Mouse (Mus musculus) cerebellum, adult 11 months (tissue): ENCODE measurements around the gene Epha6.

Experiments used
- DNase-seq: peaks from one replicate; pipeline ENCODE4 v3.0.0; 2022

The Epha6 gene

DNA sequence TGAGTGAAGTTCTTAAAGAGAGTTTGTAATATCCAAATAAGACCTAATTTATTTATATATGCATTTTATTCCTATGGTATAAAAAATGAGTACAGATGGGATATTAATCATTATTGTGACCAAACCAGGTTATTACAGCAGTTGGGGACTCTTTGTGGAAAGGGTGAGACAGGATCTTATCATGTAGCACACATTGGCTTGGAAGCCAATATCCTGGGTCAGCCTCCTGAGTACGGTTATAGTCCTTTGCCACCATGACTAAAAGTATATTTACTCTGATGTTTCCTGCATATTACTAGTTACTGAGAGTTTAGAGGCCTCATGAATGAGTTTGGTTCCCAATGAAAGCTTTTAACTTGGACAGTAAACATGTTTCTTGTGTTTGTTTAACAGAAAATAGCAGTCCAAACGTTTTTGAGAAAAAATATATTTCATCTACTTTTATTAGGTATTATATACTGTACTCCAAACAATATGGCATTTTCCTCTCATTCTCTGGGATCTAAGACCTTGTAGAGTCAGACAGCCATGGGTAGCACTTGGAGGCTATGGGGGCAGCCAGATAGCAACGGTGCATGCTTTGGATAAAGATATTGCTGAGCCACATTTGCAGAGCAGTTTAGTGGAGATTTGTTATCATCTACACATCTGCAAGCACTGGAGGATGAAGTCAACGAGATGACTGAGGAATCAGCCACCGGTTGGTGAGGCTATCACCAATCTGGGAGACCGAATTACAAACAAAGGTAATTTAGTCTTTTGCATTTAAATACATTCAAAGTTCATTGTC lies 340.4 kb downstream of the Epha6 start:
- no peak for DNase-seq

DNA sequence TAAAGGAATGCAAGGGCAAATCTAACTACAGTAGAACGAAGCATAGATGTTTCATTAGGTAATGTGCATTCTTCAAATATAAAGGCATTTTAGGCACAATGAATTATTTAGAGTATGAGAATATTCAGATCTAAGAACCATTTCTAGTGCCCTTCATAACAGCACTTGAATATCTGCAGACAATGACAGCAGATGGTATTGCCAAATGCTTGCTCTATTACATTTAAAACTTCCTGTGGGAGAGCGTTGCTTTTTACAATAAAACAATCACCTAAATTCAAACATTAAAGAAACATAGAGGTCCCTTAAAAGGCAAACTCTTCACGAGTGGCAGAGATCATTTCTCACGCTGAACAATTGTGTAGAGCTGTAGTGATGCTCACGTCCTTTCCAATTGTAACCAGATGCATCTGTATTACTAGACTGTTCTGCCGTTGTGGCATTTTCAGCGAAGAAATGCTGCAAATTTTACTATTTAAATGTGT lies 347.1 kb downstream of the Epha6 start:
- DNase-seq = no peak

DNA sequence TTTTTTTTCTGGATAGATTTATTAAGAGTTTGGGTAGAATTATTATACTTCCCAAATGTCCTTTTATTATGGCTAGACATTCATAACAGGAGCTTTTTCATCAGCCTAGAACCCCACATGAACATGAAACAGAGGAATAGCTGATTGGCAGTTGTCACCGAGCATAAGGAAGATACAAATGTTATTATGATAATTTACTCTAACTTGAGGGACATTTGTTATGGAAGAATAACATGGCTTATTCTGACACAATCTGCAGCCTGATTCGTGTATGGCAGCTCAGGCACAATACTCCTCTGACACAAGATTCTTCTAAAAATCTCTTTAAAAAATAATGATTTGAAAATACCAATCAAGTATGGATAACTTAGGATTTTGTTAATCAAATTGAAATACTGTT lies 347.7 kb downstream of the Epha6 start:
- no peak for DNase-seq

GRCm38 (mm10) chr16:60257044-60257443 lies 348.3 kb downstream of the Epha6 start:
- DNase-seq = no peak

GRCm38 (mm10) chr16:60239356-60240190 lies 365.8 kb downstream of the Epha6 start:
- DNase-seq = no peak

DNA sequence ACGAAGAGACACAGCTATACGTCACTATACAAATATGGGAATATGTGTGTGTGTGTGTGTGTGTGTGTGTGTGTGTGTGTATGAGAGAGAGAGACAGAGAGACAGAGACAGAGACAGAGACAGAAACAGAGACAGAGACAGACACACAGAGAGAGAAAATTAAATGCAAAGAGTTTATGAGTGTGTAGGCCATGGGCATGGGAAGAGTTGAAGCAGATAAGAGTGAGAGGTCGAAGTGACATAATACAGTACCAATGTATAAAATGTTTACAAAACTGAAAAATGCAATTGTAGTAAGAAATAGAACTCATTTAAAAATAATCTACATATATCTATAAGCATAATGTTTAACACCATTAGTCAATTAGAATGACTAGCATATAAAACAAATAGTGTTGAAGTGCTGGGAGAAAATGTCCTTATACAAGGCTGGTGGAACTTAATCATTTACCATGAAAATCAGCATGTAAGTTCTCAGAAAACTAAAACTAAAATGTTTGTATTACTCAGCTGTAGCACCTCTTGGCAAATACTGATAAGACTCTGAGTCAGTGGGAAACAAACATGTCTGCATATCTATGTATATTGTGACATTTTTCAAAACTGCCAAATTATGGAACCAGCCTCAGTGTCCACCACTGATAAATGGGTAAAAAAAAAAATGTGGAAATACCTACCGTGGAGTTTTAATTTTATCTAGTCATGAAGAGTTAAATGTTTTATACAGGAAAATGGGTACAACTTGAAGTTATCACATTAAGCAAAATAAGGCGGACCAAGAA lies 371.2 kb downstream of the Epha6 start:
- no peak for DNase-seq

DNA sequence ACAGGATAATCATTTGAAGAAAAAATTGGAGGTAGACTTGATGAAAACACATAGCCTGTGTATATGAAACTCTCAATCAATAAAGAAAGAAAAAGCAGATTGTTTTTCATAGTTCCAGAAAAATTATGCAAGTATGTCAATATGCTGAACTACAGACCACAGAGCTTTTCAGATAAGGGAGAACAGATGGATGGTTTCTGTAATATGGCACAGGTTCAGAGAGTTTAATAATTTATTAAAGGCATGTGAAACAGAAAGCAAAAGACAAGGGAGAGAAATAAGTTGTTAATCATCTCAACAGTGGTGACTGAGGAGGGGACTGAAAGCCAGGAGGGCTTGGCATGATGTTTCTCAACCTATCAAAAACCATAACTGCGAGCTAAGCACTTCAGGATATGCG lies 372.3 kb downstream of the Epha6 start:
- no peak for DNase-seq

- no peak for DNase-seq
Measured at GRCm38 (mm10) chr16:60209151-60209550, 396.2 kb downstream of the Epha6 start.

- DNase-seq = no peak
Measured at GRCm38 (mm10) chr16:60175580-60175979, 429.8 kb downstream of the Epha6 start.

DNA sequence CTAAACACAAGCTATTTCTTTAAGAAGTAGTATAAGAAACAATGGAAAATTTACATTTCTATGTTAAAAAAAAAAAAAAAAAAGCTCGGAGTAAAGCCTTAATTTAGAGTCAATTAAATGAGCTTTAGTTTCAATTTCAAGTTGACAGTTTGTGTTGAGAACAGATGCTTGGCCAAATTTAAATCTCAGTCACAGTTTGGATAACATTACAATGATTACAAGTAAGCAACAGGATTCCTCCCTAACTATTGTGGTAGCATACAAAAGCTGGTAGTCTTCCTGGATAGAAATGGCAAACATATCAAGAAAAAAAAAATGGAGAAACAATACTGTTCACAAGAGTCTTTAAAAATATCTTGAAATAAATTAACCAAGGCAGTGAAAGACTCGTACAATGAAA lies 452.9 kb downstream of the Epha6 start:
- DNase-seq = no peak

GRCm38 (mm10) chr16:60144370-60144769 lies 461.0 kb downstream of the Epha6 start:
- DNase-seq = no peak

DNA sequence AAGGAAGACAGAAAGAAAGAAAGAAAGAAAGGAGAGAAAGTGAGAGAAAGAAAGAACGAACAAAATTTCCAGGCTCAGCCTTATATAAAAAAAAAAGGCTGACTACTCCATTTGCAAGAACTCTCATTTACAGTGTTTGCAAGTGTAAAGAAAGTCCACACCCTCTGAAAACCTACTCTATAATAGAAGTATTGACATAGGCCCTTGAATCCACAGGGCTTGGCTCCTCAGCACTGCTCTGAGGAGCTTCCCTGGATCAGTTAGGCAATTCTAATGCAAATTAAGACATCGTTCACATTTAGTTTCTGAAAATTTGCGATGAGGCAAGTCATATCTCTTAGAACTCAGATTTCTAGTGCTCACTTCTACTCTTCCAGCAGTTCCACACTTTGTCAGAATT lies 483.9 kb downstream of the Epha6 start:
- DNase-seq = no peak

- peak; percentile 6 for DNase-seq
Measured at GRCm38 (mm10) chr16:60102210-60102609, 503.1 kb downstream of the Epha6 start.

- DNase-seq = no peak
Measured at GRCm38 (mm10) chr16:60095333-60095732, 510.0 kb downstream of the Epha6 start.

DNA sequence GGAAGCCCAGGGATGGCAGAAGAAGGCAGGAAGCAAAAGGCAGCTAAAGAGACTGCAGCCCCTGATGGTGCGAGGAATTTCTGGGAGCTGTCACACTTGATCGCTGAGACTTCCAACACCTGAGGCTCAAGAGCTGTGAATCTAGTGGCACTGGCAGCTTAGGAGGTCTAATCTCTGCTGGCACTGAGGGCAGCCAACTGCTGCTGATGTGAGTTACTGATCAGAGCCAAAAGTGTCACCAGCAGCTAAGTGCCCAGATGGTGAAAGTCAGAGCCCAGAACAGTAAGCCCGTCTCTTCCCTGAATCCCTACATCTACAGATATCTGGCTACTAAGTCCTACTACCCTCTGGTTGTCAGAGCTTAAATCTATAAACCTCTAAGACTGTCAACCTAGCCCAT lies 518.4 kb downstream of the Epha6 start:
- no peak for DNase-seq

DNA sequence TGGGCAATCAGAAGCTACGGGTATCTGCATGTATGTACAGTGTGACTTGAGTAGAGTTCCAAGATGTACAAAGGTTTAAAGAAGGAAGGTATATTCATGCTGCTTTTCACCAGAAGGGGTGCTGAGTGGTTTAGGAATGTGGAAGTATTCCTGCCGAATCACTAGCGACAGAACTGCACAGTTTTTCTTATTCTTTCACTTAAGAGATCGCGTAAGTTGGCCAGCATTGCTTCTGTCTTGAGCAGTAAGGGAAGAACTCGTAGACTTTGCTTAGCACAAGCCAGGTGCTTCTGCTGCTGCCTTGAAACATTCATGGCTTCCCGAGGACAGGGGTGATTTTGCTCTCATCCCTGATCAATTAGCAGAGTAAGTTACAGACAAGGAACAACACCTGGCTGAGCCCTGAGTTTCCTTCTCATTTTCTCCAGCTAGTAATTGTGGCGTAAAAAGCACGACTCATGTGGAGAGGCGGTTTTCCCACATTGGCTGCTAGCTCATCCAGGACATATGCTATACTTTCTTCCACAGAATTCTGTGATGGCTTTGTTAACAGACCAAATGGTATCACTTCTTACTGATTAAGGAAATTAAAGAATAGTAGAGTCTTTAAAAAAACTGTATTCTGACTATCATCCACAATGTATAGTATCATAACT lies 534.7 kb downstream of the Epha6 start:
- no peak for DNase-seq

DNA sequence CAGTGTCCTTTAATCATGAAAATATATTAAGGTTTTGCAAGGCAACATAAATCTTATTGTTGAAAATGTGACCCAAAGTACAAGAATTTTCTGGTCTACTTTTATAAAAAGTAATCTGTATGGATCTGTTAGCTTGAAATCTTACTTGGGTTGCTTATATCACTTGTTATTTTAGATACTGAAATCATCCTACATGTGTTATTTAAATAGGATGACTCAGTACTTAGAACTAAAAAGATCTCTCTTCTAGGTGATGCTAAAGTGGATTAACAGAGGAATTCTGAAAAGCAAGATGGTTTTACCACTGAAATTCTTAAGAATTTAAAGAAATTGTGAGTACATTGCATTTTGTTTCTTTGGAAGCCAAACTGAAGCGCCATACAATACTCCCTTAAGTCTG lies 561.5 kb downstream of the Epha6 start:
- DNase-seq = no peak

DNA sequence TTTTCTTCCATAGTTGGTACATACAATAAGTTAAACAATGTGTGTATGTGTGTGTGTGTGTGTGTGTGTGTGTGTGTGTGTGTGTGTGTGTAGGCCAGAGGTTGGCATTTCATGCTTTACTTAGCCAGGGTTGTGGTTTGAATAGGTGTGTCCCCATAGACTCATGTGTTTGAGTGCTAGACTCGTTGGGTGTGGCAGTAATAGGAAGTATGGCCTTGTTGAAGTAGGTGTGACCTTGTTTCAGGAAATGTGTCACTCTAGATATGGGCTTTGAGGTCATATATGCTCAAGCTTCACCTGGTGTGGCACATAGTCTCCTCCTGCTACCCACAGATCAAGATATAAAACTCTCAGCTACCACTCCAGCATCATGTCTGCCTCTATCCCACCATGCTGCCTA lies 577.0 kb downstream of the Epha6 start:
- DNase-seq = no peak

- no peak for DNase-seq
Measured at GRCm38 (mm10) chr16:60006857-60007568, 598.3 kb downstream of the Epha6 start.

- no peak for DNase-seq
Measured at GRCm38 (mm10) chr16:59969816-59970215, 635.5 kb downstream of the Epha6 start.

GRCm38 (mm10) chr16:59955731-59956130 lies 649.6 kb downstream of the Epha6 start:
- DNase-seq = peak; percentile 5

GRCm38 (mm10) chr16:59923696-59924095 lies 681.6 kb downstream of the Epha6 start:
- no peak for DNase-seq
